Mouse (Mus musculus): Measurements from ENCODE around the gene Tlr4.

Tlr4 gene

DNA sequence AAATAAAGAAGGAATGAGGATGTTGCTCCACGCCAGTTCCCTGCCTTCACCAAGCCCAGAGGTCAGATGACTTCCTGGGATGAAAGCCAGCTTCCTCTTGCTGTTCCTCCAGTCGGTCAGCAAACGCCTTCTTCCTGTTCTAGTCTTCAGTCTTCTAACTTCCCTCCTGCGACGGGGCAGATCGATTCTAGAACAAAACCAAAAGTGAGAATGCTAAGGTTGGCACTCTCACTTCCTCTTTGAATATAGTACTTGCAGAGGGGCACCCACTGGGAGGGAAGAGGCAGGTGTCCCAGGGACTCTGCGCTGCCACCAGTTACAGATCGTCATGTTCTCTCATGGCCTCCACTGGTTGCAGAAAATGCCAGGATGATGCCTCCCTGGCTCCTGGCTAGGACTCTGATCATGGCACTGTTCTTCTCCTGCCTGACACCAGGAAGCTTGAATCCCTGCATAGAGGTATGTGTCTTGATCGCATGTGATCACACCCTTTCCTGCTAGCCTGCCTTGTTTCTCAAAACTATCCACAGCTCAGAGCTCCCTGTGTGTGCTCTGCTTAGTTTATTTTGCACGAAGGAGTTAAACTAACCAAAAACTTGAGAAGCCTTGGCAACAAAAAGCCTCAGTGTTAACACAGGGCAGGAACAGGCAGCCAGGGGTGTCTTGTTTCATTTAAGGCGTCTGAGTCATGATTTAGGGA lies at the start of gene Tlr4:
Tlr4 (plus strand) TSS at position 122 of the 700 bp plus-strand sequence.
- DNase-seq (ENCODE audit: low spot score): peak; percentile 58

DNA sequence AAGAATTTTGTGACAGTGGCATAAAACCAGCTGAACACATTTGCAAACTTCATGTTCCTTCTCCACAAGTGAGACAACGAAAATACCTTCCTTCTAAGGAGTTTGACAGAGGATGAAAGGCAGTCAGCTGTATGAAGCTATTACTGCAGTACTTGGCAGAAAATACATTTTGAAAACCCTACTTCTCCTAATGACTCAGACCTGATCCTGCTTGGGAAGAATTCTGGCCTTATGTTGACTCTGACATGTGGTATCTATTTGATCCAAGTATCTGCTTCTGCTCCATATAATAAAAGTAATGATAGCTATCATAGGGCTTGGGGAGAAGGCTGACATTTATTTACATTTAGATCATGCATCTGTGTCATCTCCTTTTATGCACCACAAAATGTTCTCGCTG lies 33.1 kb upstream of the Tlr4 start:
- no peak for DNase-seq (ENCODE audit: low spot score)

DNA sequence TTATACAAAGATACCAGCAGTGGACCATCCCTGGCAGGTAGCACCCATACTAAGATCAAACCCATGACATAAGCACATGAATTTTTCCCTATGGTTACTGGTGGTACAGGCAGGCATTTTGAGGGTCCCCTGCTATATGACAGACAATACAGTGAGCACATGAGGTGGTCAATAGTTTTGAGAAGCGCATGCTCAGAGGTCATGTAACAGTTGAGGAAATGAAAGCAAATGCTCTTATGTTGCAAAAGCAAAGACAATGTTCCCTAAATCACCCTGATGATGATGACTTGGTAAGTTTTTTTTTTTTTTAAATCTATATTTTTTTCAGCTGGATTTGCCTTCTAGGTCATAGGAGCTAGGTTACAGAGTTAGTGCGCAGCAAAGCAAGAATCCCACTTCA lies 30.7 kb upstream of the Tlr4 start:
- DNase-seq (ENCODE audit: low spot score): no peak

DNA sequence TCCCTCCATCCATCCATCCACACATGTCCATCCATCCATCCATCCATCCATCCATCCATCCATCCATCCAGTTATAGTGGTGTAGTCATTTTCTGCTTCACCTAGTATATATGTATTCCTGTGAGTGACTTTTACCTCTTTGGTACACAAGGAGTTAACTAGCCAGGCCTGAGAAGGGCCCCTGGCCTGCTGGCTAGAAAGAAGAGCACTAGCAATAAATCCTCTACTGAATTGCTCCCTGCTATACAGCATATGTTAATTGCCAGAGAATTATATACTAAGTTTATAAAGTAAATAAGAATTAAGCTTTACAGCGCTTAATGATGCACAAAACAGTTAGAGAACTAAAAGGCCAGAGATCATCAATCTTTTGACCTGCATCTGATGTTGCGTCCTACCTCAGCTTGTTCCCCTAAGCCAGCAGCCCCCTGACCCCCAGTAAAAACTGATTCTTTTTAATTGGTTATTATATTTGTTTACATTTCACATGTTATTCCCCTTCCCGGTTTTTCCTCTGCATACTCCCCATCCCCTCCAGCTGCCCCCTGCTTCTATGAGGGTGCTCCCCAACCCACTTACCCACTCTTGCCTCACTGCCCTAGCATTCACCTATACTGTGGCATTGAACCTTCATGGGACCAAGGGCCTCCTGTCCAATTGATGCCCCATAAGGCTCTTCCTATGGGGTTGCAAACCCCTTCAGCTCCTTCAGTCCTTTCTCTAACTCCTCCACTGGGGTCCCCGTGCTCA lies 22.7 kb upstream of the Tlr4 start:
- DNase-seq (ENCODE audit: low spot score): no peak

DNA sequence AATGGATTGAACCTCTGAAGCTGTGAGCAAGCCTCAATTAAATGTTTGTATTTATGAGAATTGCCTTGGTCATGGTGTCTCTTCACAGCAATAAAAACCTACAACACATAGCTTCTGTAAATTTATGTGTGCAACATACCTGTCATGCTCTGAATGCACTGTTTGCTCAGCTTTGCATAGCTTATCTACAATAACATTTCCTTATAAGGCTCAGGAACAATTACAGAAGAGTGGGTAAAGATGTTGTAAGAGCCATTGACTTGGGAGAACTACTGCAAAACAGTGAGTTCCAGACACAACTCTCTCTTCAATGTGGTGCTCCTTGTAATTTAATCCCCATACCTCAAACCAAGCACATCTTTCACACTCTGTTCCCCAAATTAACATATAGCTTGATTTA lies 21.6 kb upstream of the Tlr4 start:
- DNase-seq (ENCODE audit: low spot score): no peak

DNA sequence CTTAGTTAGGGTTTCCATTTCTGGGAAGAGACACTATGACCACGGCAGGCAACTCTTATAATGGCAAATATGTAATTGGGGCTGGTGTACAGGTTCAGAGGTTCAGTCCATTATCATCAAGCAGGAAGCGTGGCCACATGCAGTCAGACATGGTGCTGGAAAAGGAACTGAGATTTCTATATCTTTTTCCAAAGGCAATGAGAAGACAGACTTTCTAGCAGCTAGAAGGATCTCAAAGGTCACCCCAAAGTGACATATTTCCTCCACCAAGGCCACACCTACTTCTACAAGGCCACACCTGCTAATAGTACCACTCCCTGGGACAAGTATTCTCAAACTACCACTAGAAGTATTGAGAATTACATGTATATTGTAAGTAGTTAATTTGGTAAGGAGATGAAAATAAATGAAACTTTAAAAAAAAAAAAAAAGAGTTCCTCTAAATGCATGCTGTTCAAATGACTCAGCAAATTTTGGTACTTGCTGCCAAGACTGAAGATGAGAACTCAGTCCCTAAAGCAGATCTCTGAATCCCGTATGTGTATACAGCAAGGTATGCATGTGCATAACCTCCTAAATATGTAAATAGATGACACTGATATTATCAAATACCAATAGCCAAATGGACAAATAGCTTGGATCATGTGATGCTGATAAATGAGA lies 10.9 kb upstream of the Tlr4 start:
- no peak for DNase-seq (ENCODE audit: low spot score)

DNA sequence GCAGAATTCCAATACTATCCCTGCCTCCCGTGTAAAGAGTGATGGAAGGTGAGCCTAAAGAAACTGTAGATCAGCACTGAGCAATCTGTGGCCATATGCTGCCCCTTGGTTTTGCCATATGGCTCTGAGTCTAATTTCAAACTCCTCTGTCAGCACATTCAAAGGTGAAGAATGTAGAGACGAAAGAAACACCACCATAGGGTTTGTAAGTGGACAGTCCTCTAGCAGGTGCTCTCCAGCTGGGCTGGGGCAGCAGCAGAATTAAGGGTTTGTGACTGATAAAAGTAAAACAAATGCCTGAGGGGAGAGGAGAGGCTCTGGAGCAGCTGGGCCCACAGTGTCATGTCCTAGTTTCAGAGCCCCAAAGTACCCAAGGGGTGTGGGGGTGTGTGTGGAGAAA lies 6.2 kb upstream of the Tlr4 start:
- no peak for DNase-seq (ENCODE audit: low spot score)

DNA sequence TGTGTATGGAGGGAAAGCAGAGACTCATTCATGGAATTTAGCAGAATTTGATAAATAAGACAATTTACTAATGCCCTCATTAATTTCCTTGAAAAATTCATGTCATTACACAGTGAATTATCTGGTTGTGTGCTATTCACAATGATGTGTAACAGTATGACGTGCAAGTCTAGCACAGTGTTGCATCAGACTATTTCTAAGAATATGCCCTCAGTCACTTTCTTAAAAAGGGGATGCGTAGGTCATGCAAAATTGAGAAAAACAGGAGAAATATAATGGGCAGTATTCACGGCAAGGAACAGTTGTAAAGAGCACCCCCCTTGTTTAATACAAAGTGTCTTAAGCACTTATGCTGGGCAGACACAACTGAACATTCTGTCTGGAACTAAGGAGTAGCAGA lies 5.6 kb upstream of the Tlr4 start:
- DNase-seq (ENCODE audit: low spot score): no peak

DNA sequence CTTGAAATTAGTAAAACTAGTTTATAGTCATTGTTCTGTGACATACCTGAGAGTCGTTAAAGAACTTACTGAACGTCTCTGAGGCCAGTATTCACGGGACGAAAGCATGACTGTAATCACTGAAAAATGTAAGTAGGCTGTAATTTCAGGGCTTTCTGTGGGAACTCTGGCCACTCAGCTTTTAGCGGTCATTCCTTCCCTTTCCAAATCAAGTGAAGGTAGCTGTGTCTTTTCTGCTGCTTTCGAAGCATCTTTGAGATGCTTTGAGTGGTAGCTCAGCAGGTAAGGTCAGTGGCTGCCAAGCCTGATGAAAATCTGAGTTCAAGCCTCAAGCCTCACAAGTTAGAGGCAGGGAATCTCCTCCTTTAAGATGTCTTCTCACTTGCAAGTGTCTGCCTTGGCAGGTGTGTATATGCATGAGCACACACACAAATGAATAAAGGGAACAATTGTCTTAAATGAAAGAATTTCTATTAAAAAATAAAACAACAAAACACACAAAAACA lies 832 bp downstream of the Tlr4 start:
- DNase-seq (ENCODE audit: low spot score): peak; percentile 3

DNA sequence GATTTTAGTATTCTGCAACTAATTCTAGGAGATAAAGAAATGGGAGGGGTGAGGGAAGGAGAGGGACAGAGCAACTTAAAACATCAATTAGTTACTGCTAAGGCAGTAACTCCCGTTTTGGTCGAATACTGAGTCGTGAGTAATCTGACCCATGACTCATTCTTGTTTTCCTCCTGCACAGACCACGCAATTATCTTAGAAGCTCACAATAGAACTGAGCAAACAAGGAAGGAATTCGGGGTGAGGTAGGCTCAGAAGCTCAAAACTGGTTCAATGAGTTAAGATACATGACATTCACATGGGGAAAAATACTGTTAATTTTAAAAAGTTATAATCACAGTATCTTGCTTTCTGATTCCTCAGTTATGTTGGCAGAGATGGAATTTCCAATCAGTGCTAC lies 1.3 kb downstream of the Tlr4 start:
- DNase-seq (ENCODE audit: low spot score): no peak

DNA sequence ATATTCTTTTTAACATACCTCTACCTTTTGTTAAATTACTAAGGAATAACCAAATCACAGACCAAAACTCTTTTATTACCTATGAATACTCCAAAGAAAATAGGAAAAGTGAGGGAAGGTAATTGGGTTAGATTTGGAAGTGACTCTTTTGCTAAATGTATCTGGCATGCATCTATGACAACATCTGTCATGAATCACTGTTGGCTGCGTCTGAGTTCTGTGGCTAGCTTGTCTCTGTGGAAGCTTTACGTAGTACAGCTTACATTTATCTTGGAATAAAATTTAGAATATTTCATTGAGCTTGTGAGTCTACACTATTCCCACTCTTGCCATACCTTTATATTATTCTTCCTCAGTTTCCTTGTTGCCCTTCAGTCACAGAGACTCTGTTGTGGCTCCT lies 10.7 kb downstream of the Tlr4 start:
- no peak for DNase-seq (ENCODE audit: low spot score)

DNA sequence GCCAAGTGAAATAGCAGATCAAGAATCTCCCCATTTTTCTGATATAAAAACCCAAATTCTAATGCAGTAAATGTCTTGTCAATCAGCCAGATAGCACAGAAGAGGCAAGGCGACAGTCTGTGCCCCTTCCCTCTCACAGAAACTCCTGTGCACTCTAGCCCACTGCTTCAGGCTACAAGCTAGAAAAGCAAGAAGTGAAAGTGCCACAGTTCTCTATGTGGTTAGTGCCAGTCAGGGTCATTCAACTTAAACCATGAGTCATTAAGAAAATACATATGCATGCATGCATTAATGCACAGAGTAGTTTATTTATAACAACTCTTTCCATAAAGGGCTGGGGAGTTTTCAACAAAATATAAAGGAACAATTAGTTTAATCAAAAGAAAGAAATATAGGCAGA lies 15.9 kb downstream of the Tlr4 start:
- no peak for DNase-seq (ENCODE audit: low spot score)

DNA sequence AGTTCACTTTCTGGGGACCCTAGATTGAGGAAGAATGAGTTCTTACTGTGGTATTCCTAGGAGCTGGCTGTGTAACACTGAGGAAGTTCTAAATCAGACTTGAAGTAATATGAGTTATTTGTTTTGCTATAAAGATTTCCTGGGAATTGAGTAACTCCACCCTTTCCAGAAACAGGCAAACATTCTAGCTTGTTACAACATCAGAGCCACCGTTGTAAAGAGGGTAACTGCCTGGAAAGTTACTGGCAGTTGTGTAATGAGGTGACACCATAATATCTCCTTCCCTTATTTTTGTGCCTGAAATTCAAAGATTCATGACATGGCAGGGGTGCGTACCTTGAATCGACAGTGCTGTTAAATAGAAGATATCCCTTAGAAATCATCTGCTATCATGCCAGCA lies 24.6 kb downstream of the Tlr4 start:
- DNase-seq (ENCODE audit: low spot score): no peak

DNA sequence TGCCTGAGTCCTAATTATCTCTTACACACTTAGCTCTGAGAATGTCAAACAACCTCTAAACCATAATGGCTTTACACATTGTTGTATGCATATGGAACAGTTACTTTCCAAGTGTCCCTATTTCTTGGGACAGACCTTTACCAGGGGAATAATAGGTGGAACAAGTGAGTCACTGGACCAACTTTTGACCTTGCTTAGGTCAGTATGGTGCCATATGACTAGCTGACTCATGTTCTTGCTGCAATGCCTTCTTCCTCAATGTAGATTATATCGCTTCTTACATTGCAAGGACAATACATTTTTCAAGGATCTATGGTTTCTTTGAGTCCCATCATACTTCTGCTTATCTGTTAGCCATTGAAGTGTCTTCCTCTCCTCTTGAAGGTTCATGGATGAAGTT lies 29.6 kb downstream of the Tlr4 start:
- no peak for DNase-seq (ENCODE audit: low spot score)

DNA sequence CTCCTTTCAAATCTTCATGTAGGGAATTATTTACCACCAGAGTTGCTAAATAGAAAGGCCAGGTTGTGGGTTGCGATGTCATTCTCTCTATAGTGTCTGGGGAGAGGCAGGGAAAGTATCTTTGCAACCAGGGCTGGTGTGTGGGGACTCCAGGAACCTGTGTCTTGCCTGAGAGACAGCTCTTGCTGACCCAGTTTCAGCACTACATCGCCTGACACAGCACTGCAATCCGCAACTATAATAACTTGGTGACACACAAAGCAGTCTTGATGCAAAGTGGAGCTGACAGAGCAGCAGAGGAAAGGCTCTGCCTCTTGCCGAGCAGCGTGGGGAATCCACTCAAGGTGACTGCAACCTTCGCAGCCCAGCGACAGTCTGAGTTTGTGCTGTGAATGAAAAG lies 42.5 kb downstream of the Tlr4 start:
- no peak for DNase-seq (ENCODE audit: low spot score)

DNA sequence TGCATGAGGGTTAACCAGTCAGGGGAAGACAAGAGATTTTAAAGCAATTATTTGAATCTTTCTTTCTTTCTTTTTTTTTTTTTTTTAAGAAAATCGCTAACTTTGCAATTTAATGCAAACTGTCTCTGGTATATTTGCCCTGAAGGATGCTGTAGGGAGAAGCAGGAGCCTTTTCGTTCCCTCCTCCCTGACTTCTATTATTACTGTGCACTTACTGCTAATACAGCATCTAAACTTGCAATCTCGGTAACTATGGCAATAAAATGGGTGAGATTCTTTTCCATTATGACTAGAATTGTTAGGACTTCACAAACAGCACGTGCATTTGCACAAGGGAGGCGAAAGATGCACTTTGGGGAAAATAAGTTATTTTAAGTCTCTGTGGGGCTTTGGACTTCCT lies 44.6 kb downstream of the Tlr4 start:
- no peak for DNase-seq (ENCODE audit: low spot score)

DNA sequence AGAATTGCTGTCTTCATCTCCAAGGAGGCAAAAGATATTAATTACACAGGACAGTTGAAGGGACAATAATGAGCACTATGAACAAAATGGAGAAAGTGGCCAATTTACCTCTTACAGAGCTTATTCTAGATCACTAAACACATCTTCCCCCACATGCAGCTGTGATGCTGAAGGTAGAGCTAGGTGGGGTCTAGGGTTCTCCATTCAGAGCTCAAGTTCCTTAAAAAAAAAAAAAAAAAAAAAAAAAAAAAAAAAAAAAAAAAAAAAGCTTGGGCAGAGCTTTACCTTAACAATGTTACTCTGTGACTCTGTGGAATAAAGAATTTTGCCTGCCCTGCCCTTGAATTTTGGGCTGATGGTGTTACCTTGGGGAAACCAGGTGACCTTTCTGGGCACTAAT lies 46.0 kb downstream of the Tlr4 start:
- DNase-seq (ENCODE audit: low spot score): no peak

DNA sequence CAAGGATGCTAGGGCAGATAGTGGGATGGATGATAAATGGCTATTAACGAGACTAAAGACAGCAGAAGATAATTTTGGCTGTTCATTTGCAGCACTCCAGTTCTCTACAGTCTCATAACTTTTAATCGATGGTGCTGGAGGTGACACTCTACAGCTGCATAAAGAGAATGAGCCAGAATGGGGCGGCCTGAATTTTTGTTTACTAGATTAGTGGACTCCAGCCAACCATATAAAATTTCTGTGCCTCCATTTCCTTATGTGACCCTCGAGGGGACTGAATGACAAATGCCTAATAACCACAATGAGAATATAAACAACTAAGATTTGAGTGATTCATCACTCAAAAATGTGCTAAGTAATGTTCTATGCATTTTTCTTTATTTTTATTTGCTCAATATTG lies 48.4 kb downstream of the Tlr4 start:
- DNase-seq (ENCODE audit: low spot score): no peak

DNA sequence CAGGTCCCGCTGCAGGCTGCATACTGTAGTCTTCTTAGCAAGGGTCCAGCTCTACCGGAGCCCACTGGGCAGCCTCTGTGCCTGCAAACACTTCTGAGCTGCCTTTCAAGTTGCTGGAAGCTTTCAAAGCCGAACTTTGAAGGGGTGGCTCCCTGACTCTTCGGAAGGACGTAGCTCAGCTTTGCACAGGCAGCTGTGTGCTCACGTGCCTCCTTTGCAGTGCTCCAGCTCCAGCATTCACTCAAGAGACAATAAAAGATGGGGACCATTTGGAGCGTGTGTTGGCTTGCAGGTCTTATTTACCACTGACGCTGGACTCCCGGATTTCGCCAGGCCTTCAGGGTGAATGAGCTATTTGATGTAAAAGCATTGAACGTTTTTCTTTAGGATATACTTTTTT lies 50.2 kb downstream of the Tlr4 start:
- no peak for DNase-seq (ENCODE audit: low spot score)

DNA sequence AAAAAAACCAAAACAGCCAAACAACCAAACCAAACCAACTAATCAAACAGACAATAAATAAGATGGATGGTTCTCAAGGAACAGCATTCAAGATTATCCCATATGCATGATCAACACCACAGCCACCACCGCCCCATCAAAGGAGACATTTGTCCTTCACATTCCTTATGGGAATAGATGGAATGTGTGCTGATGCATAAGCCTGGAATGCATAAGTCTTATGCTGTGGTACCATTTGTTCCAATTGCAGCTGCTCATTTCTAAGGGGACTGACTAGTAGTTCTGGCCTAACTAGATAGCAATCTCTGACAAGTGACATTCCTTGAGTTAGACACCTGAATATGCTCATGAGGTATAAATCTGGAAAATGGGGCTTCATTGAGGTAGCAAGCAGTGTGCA lies 54.1 kb downstream of the Tlr4 start:
- DNase-seq (ENCODE audit: low spot score): no peak

DNA sequence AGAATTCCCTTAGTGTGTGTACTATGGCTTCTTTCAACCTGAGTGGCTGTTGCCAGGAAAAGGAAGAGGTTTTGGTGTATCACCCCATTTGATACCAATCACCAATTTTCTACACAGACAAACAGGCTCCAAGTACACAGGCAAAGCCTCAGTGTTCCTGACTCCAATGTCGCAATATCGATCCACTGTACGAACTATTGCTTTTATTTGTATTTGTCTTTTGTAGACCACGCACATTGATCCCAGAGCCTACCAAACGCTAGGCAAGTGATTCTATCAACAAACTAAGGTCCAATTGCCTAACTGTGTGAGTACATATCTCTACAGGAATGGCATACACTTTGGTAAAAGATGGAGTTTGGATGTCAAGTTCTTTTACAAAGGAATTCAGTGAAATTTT lies 55.9 kb downstream of the Tlr4 start:
- DNase-seq (ENCODE audit: low spot score): no peak

DNA sequence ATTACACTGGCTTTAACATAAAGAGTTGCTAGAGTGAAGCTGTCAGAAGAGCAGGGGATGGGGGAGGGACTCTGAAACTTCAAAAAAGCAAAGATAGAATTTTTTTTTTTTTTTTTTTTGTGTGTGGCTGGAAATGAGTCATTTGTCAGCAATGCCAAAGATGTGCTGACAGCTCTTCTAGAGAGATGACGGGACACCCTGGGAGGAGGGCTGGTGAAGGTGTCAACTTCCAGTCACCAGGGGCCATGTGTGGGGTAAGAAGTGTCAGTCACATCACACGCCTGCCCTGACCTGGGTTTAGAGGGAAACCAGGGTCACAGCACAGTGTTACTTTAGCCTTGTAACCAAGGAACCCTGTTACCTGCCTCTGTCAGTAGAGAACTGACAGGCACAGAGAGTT lies 67.2 kb downstream of the Tlr4 start:
- DNase-seq (ENCODE audit: low spot score): no peak

DNA sequence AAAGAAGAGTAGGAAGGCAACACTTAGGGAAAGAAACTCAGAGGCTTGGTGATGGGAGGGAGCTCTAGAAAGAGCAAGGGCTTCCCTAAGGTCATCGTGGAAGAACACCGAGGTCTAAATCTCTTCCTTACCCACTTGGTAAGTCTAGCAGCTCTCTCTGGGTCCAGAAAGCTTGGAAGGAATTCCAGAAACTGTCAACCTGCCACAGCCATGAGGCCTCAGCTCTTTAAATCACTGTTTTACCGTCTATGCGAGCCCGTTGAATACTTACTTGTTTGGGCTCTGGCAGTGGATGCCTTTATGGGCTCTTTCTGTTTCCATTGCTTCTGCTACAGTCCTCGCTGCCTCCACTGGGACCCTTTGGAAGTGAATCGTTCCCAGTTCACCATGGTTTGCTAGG lies 67.6 kb downstream of the Tlr4 start:
- no peak for DNase-seq (ENCODE audit: low spot score)

All from ovary, postnatal 14 days (tissue).